Mouse (Mus musculus): ENCODE data around the gene Cox19. TPM values are rescaled to one million over a fixed set of nuclear protein-coding genes. Genes with fewer than 3 reads are reported as not detected.

The Cox19 gene
- polyA plus RNA-seq, 1 experiment = 51.4 TPM

DNA sequence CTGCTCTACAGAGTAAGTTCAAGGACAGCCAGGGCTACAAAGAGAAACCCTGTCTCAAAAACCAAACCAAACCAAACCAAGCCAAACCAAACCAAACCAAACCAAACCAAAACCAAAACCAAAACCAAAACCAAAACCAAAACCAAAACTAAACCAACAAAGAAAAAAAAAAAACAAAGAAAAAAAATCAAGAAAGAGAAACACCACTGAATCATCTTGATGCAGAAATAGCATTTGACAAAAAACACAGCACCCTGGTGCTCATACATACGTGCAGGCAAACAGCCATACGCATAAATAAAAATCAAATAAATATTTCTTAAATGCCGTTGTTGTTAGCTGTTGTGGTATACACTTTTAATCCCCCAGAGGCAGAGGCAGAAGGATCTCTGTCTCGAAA is 40.7 kb downstream of the Cox19 start:
- Histone ChIP-seq H3K4me3 (replicated peaks) (no peak overlapping the region), H3K36me3 (replicated peaks; ENCODE audit: low read length) (peaks cover 62% of the 10 kb centered on the region), H3K4me1 (peaks cover 53% of the 10 kb centered on the region), H3K9me3 (no peaks in the 10 kb centered on the region), H3K27me3 (replicated peaks) (no peaks in the 10 kb centered on the region)
- TF ChIP-seq GATA1 (IDR thresholded peaks at IDR 0.05; ENCODE audit: borderline replicate concordance, low read length) (no peak), FLI1 (IDR thresholded peaks at IDR 0.05; ENCODE audit: low read length) (no peak)

GRCm38 (mm10) chr5:139309946-139310345 is 41.3 kb downstream of the Cox19 start:
- no peaks in the 10 kb centered on the region for H3K27me3 ChIP-seq (replicated peaks)
- no peak for TF ChIP-seq FLI1 (IDR thresholded peaks at IDR 0.05; ENCODE audit: low read length)
- no peak for TF ChIP-seq GATA1 (IDR thresholded peaks at IDR 0.05; ENCODE audit: borderline replicate concordance, low read length)

GRCm38 (mm10) chr5:139303646-139304061 is 47.6 kb downstream of the Cox19 start:
- TF ChIP-seq FLI1 (IDR thresholded peaks at IDR 0.05; ENCODE audit: low read length) (no peak), GATA1 (IDR thresholded peaks at IDR 0.05; ENCODE audit: borderline replicate concordance, low read length) (no peak)
- H3K4me1 ChIP-seq = peaks cover 67% of the 10 kb centered on the region
- peaks cover 72% of the 10 kb centered on the region for H3K36me3 ChIP-seq (replicated peaks; ENCODE audit: low read length)
- H3K9me3 ChIP-seq = no peaks in the 10 kb centered on the region
- no peak overlapping the region for H3K4me3 ChIP-seq (replicated peaks)
- no peaks in the 10 kb centered on the region for H3K27me3 ChIP-seq (replicated peaks)

More at GRCm38 (mm10) chr5:139309946-139310345, 41.3 kb downstream of the Cox19 start:
- Histone ChIP-seq H3K9me3 (no peaks in the 10 kb centered on the region), H3K4me3 (replicated peaks) (no peak overlapping the region), H3K4me1 (peaks cover 55% of the 10 kb centered on the region), H3K36me3 (replicated peaks; ENCODE audit: low read length) (peaks cover 63% of the 10 kb centered on the region)

DNA sequence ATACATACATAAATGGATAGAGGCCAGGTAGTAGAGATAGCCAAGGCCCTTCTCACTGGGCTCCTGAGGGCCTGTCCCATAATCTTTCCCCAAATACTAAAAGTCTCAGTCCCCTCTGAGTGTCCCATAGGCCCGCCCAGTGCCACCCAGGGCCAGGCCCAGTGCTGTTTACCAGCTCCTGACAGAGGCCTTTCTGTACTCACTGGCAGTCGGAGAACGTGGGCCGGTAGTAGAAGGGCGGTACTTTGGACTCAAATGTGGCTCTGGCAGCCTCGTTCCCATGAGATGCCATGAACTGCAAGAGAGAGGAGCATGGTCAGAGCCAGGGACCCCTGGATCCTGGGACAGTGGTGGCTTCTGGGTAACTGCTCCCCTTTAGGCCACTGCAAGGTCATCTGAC is 49.1 kb downstream of the Cox19 start:
- peaks cover 79% of the 10 kb centered on the region for H3K36me3 ChIP-seq (replicated peaks; ENCODE audit: low read length)
- peaks cover 83% of the 10 kb centered on the region for H3K4me1 ChIP-seq
- no peak overlapping the region for H3K4me3 ChIP-seq (replicated peaks)
- no peaks in the 10 kb centered on the region for H3K27me3 ChIP-seq (replicated peaks)
- TF ChIP-seq FLI1 (IDR thresholded peaks at IDR 0.05; ENCODE audit: low read length) (no peak), GATA1 (IDR thresholded peaks at IDR 0.05; ENCODE audit: borderline replicate concordance, low read length) (no peak)
- no peaks in the 10 kb centered on the region for H3K9me3 ChIP-seq

DNA sequence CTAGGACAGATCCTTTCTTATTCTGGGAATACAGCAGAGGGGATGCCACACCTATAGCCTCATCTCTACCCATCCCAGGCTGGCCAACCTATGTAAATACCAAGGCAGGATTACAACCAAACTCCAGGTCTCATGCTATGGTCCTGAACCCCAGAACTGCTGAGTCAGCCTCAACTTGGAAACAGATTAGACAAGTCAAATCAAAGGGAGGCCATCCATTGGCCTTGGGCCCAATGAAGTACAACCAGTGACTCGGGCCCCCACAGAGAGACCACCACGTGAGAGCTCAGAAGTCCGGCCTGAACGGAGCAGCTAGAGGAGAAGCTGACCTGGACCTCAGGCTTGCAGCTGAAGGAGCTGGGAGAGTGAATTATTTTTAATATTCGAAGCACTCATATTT is 53.5 kb downstream of the Cox19 start:
- Histone ChIP-seq H3K27me3 (replicated peaks) (no peaks in the 10 kb centered on the region), H3K4me3 (replicated peaks) (no peak overlapping the region), H3K36me3 (replicated peaks; ENCODE audit: low read length) (peaks cover 86% of the 10 kb centered on the region), H3K4me1 (peaks cover 87% of the 10 kb centered on the region), H3K9me3 (peaks cover 22% of the 10 kb centered on the region)
- no peak for TF ChIP-seq GATA1 (IDR thresholded peaks at IDR 0.05; ENCODE audit: borderline replicate concordance, low read length)
- no peak for TF ChIP-seq FLI1 (IDR thresholded peaks at IDR 0.05; ENCODE audit: low read length)

- Histone ChIP-seq H3K9me3 (peaks cover 22% of the 10 kb centered on the region), H3K4me3 (replicated peaks) (no peak overlapping the region), H3K36me3 (replicated peaks; ENCODE audit: low read length) (peaks cover 86% of the 10 kb centered on the region), H3K27me3 (replicated peaks) (no peaks in the 10 kb centered on the region), H3K4me1 (peaks cover 87% of the 10 kb centered on the region)
- TF ChIP-seq GATA1 (IDR thresholded peaks at IDR 0.05; ENCODE audit: borderline replicate concordance, low read length) = no peak
- no peak for TF ChIP-seq FLI1 (IDR thresholded peaks at IDR 0.05; ENCODE audit: low read length)
Measured at GRCm38 (mm10) chr5:139297092-139297491, 54.1 kb downstream of the Cox19 start.

GRCm38 (mm10) chr5:139294089-139294488 is 57.1 kb downstream of the Cox19 start:
- peaks cover 22% of the 10 kb centered on the region for H3K9me3 ChIP-seq
- H3K4me1 ChIP-seq = peaks cover 81% of the 10 kb centered on the region
- no peaks in the 10 kb centered on the region for H3K27me3 ChIP-seq (replicated peaks)
- TF ChIP-seq GATA1 (IDR thresholded peaks at IDR 0.05; ENCODE audit: borderline replicate concordance, low read length) = no peak
- peaks cover 95% of the 10 kb centered on the region for H3K36me3 ChIP-seq (replicated peaks; ENCODE audit: low read length)
- H3K4me3 ChIP-seq (replicated peaks) = peak overlapping the region; percentile 50

DNA sequence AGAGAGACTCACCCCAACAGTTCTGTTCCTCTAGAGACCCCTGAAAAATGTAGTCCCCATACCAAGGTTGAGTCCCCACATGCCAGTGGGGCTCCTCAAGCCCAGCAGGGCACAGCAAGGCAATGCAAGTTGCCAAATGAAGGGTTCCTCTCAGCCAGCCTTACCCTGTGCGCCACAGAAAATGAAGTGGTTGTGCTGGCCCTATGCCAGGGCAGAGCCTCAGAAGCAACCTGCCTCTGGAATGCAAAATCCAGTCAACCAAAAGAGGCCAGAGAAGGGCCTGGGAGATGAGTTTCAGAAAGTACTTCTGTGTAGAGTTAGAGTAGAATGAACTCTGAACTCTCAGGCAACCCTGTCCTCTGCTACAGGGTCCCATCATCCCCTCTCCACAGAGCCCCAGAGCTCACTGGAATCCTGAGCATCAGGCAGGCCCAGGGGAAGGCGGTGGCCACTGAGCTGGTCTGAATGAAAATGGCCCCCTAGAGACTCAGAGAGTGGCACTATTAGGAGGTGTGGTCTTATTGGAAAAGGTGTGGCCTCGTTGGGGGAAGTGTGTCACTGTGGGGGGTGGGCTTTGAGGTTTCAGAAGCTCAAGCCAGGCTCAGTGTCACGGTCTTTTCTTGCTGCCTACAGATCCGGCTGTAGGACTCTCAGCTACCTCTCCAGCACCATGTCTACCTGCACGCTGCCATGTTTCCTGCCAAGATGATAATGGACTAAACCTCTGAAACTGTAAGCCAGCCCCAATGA is 59.2 kb downstream of the Cox19 start:
- Histone ChIP-seq H3K27me3 (replicated peaks) (no peaks in the 10 kb centered on the region), H3K4me3 (replicated peaks) (no peak overlapping the region), H3K4me1 (peaks cover 81% of the 10 kb centered on the region), H3K9me3 (peaks cover 22% of the 10 kb centered on the region), H3K36me3 (replicated peaks; ENCODE audit: low read length) (peaks cover 82% of the 10 kb centered on the region)
- TF ChIP-seq FLI1 (IDR thresholded peaks at IDR 0.05; ENCODE audit: low read length) (no peak), GATA1 (IDR thresholded peaks at IDR 0.05; ENCODE audit: borderline replicate concordance, low read length) (no peak)

DNA sequence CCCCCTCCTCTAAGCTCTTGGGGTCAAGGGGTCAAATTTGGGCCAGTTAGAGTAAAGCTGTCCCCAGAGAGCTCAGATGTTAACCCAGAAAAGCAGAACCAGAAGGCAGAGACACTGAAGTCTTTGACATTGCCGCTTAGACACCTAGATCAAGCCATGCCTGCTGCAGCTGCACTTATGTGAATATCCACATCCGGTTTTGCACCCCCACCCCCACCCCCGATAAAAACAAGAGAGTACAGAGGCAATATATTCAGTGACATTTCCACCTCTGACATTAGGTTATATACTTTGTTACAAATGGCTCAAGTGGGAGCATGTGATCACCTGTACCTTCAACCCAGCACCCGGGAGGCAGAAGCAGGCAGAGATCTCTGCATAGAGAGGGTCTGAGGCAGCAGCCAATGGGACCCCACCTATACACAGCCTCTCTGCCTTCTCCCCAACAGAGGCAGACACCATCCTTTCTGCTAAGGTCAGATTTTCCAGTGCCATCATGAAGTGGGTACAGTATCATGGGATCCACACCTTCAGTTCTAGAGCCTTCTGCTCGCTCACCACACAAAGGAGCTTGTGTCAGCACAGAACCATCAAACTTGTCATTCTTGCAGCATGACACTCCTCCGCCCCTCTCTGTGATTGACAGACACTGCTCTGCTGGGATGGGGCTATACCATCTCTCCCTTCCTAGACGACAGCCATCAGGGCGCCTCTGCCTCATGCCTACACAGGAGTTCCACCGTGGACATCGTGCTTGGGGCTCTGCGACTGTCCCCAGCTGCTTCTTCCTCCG is 60.6 kb downstream of the Cox19 start:
- peaks cover 77% of the 10 kb centered on the region for H3K36me3 ChIP-seq (replicated peaks; ENCODE audit: low read length)

DNA sequence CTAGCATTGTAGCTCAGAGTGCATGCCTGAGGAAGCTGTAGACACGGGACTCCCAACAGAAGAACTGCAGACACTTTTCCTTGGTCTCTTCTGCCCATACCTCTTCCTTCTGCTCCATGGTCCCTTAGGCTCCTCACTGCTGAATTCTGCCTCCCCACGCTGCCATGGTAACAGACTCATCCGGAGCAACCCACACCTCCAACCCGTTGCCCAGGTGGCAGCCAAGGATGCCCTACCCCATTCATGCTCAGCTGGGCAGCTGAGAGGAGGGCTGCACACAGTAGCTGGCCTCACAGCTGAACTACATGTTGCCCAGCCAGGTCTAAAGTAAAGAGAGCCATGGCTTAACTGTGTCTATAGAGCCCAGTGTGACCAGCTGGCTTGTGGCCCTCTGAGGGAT is 62.6 kb downstream of the Cox19 start:
- peak overlapping the region; percentile 48 for H3K4me3 ChIP-seq (replicated peaks)
- peaks cover 76% of the 10 kb centered on the region for H3K36me3 ChIP-seq (replicated peaks; ENCODE audit: low read length)
- H3K4me1 ChIP-seq = peaks cover 93% of the 10 kb centered on the region
- TF ChIP-seq GATA1 (IDR thresholded peaks at IDR 0.05; ENCODE audit: borderline replicate concordance, low read length) = no peak
- H3K27me3 ChIP-seq (replicated peaks) = no peaks in the 10 kb centered on the region
- H3K9me3 ChIP-seq = no peaks in the 10 kb centered on the region

More for the DNA sequence above, 60.6 kb downstream of the Cox19 start:
- Histone ChIP-seq H3K4me3 (replicated peaks) (no peak overlapping the region), H3K4me1 (peaks cover 93% of the 10 kb centered on the region), H3K9me3 (peaks cover 18% of the 10 kb centered on the region), H3K27me3 (replicated peaks) (no peaks in the 10 kb centered on the region)
- TF ChIP-seq GATA1 (IDR thresholded peaks at IDR 0.05; ENCODE audit: borderline replicate concordance, low read length) (no peak), FLI1 (IDR thresholded peaks at IDR 0.05; ENCODE audit: low read length) (no peak)
